Mouse (Mus musculus): ENCODE results near the gene Nmrk2. TPM values are rescaled to one million over a fixed set of nuclear protein-coding genes. Genes with fewer than 3 reads are reported as not detected.

The Nmrk2 gene
- polyA plus RNA-seq, 1 experiment from 2014 or later: not detected

Other genes starting within 250 kb of the Nmrk2 start
- gene Gng7, start 187.1 kb downstream of the Nmrk2 start, polyA plus RNA-seq (2015; fragmentation: Nextera tagmentation; extraction: Ambion mirVana): 21.5 and 25.6 TPM in 2 replicates
- gene Diras1, start 176.4 kb downstream of the Nmrk2 start, polyA plus RNA-seq (2015; fragmentation: Nextera tagmentation; extraction: Ambion mirVana): 71.7 and 88.1 TPM in 2 replicates
- 52.8 and 55.7 TPM in 2 replicates for gene Slc39a3, start 164.6 kb downstream of the Nmrk2 start, polyA plus RNA-seq (2015; fragmentation: Nextera tagmentation; extraction: Ambion mirVana)
- 324 and 340 TPM in 2 replicates for gene Sgta, start 141.9 kb downstream of the Nmrk2 start, polyA plus RNA-seq (2015; fragmentation: Nextera tagmentation; extraction: Ambion mirVana)
- 47.3 and 51.6 TPM in 2 replicates for gene Thop1, start 132.0 kb downstream of the Nmrk2 start, polyA plus RNA-seq (2015; fragmentation: Nextera tagmentation; extraction: Ambion mirVana)
- 0.24 and 0.33 TPM in 2 replicates for gene Creb3l3, start 103.2 kb downstream of the Nmrk2 start, polyA plus RNA-seq (2015; fragmentation: Nextera tagmentation; extraction: Ambion mirVana)
- gene Map2k2, start 96.1 kb downstream of the Nmrk2 start, polyA plus RNA-seq (2015; fragmentation: Nextera tagmentation; extraction: Ambion mirVana): 227 and 233 TPM in 2 replicates
- 11.3 and 12.6 TPM in 2 replicates for gene Zbtb7a, start 66.8 kb downstream of the Nmrk2 start, polyA plus RNA-seq (2015; fragmentation: Nextera tagmentation; extraction: Ambion mirVana)
- gene Pias4, start 34.1 kb downstream of the Nmrk2 start, polyA plus RNA-seq (2015; fragmentation: Nextera tagmentation; extraction: Ambion mirVana): 49.7 and 52.2 TPM in 2 replicates
- 535 and 543 TPM in 2 replicates for gene Eef2, start 25.4 kb downstream of the Nmrk2 start, polyA plus RNA-seq (2015; fragmentation: Nextera tagmentation; extraction: Ambion mirVana)
- 52.5 and 58.3 TPM in 2 replicates for gene Dapk3, start 19.0 kb downstream of the Nmrk2 start, polyA plus RNA-seq (2015; fragmentation: Nextera tagmentation; extraction: Ambion mirVana)
- gene 4930442H23Rik, start 18.2 kb downstream of the Nmrk2 start, polyA plus RNA-seq (2015; fragmentation: Nextera tagmentation; extraction: Ambion mirVana): not detected in 2 replicates
- 96.8 and 102 TPM in 2 replicates for gene Atcay, start 28.8 kb upstream of the Nmrk2 start, polyA plus RNA-seq (2015; fragmentation: Nextera tagmentation; extraction: Ambion mirVana)
- 26.5 and 31.0 TPM in 2 replicates for gene Zfr2, start 31.1 kb upstream of the Nmrk2 start, polyA plus RNA-seq (2015; fragmentation: Nextera tagmentation; extraction: Ambion mirVana)
- gene Matk, start 50.9 kb upstream of the Nmrk2 start, polyA plus RNA-seq (2015; fragmentation: Nextera tagmentation; extraction: Ambion mirVana): 43.3 and 67.9 TPM in 2 replicates
- gene Mrpl54, start 64.9 kb upstream of the Nmrk2 start, polyA plus RNA-seq (2015; fragmentation: Nextera tagmentation; extraction: Ambion mirVana): 128 and 130 TPM in 2 replicates
- 28.8 and 33.8 TPM in 2 replicates for gene Apba3, start 64.9 kb upstream of the Nmrk2 start, polyA plus RNA-seq (2015; fragmentation: Nextera tagmentation; extraction: Ambion mirVana)
- 9.2 and 10.1 TPM in 2 replicates for gene Tjp3, start 89.5 kb upstream of the Nmrk2 start, polyA plus RNA-seq (2015; fragmentation: Nextera tagmentation; extraction: Ambion mirVana)
- gene Pip5k1c, start 90.9 kb upstream of the Nmrk2 start, polyA plus RNA-seq (2015; fragmentation: Nextera tagmentation; extraction: Ambion mirVana): 135 and 147 TPM in 2 replicates
- 27.6 and 28.3 TPM in 2 replicates for gene Cactin, start 119.1 kb upstream of the Nmrk2 start, polyA plus RNA-seq (2015; fragmentation: Nextera tagmentation; extraction: Ambion mirVana)
- gene Tbxa2r, start 126.7 kb upstream of the Nmrk2 start, polyA plus RNA-seq (2015; fragmentation: Nextera tagmentation; extraction: Ambion mirVana): 4.8 and 5.2 TPM in 2 replicates
- not detected in 2 replicates for gene Gipc3, start 141.2 kb upstream of the Nmrk2 start, polyA plus RNA-seq (2015; fragmentation: Nextera tagmentation; extraction: Ambion mirVana)
- gene Hmg20b, start 148.4 kb upstream of the Nmrk2 start, polyA plus RNA-seq (2015; fragmentation: Nextera tagmentation; extraction: Ambion mirVana): 24.9 and 25.0 TPM in 2 replicates
- gene Mfsd12, start 155.4 kb upstream of the Nmrk2 start, polyA plus RNA-seq (2015; fragmentation: Nextera tagmentation; extraction: Ambion mirVana): 17.2 and 18.1 TPM in 2 replicates
- 0.63 and 0.80 TPM in 2 replicates for gene 4930404N11Rik, start 163.8 kb upstream of the Nmrk2 start, polyA plus RNA-seq (2015; fragmentation: Nextera tagmentation; extraction: Ambion mirVana)
- 145 and 146 TPM in 2 replicates for gene Fzr1, start 176.5 kb upstream of the Nmrk2 start, polyA plus RNA-seq (2015; fragmentation: Nextera tagmentation; extraction: Ambion mirVana)
- 77.5 and 86.2 TPM in 2 replicates for gene Dohh, start 182.4 kb upstream of the Nmrk2 start, polyA plus RNA-seq (2015; fragmentation: Nextera tagmentation; extraction: Ambion mirVana)
- 6.1 and 8.2 TPM in 2 replicates for gene Gm48551, start 182.4 kb upstream of the Nmrk2 start, polyA plus RNA-seq (2015; fragmentation: Nextera tagmentation; extraction: Ambion mirVana)
- gene Gm48552, start 187.0 kb upstream of the Nmrk2 start, polyA plus RNA-seq (2015; fragmentation: Nextera tagmentation; extraction: Ambion mirVana): 2.3 and 3.3 TPM in 2 replicates
- 1.2 and 1.4 TPM in 2 replicates for gene Smim24, start 191.0 kb upstream of the Nmrk2 start, polyA plus RNA-seq (2015; fragmentation: Nextera tagmentation; extraction: Ambion mirVana)